Mouse (Mus musculus): Measurements from ENCODE around the gene Aspdh.

Aspdh gene

DNA sequence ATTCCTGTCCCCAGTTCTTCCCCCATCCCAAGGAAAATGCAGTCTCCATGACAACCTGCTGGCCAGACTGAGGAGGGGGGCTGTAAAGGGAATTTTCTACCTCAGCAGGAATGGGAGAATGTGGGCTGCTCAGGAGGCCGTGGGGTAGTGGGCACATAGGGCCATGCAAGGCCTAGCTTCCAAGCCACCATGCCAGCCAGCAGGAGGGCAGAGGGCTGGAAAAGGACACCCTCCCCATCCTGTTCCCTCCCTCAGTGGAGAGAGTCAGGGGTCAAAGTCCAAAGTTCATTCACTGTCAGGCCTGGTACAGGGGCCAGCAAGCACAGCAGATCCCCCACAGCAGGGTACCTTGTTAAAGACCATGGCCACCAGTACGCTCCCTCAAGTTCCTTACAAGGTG lies at the start of gene Aspdh:
Aspdh (plus strand) TSS at position 281 of the 400 bp plus-strand sequence.
- DNase-seq (ENCODE audit: low spot score) = no peak

- no peak for DNase-seq (ENCODE audit: low spot score)
Measured at GRCm38 (mm10) chr7:44427666-44428065, 37.5 kb upstream of the Aspdh start.

DNA sequence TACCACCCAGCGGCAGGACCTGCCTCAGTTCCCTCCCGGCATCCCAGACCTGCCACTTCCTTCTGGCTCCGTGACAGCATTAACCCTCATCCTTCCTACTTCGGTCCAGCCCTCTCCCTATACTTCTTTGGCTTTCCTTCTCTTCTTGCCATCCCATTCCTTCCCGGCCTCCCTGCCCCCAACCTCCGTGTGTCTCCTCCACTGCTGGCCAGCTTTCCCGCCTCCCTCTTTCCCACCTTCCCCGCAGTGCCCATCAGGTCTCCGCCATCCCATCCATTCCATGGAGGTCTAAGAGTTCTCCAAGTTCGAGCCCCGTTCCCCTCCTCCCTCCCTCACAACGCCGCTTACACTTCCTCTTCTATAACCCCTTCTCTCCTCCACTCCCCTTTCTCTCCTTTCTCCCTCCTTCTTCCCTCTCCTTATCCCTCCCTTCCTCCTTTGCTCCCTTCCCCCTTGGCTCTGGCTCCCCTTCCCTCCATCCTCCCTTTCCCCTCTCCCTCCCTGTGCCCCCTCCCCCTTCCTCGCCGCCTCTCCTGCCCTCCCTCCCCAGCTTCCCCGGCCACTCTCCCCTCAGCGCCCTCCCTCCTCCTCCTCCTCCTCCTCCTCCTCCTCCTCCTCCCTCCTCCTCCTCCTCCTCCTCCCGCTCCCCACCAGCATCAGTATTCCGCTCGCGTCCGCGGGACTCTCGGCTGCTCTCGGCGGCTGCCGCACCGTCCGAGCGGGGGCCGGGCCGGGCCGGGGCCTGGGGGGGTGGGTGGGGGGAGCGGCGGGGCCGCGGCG lies 36.8 kb upstream of the Aspdh start:
- no peak for DNase-seq (ENCODE audit: low spot score)

DNA sequence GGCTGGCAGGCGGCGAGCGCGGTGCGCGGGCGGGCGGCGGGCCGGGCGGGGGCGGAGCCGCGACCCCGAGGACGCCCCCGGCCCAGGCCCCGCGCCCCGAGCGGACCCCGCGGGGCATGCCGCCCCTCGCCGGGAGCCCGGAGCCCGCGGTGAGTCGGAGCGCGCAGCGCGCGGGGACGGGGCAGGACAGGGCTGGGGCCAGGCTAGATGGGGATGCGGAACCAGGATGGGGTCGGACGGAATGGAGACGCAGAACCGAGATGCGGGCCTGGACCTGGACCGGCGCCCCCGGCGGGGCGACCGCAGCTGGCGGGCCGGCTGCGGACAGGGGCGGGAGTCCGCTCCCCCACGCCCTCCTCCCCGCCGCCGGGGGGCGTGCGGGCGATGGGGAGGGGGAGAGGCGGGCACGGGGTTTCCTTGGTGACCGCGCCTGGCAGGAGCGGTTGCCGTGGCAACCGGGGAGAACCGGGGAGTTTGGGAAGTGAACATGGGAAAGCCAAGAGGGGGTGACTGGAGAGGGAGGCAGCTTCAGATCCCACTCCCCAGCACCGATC lies 36.1 kb upstream of the Aspdh start, which contains the start of gene Lrrc4b:
Lrrc4b (plus strand) TSS at position 51 of the 554 bp plus-strand sequence.
- DNase-seq (ENCODE audit: low spot score) = no peak

DNA sequence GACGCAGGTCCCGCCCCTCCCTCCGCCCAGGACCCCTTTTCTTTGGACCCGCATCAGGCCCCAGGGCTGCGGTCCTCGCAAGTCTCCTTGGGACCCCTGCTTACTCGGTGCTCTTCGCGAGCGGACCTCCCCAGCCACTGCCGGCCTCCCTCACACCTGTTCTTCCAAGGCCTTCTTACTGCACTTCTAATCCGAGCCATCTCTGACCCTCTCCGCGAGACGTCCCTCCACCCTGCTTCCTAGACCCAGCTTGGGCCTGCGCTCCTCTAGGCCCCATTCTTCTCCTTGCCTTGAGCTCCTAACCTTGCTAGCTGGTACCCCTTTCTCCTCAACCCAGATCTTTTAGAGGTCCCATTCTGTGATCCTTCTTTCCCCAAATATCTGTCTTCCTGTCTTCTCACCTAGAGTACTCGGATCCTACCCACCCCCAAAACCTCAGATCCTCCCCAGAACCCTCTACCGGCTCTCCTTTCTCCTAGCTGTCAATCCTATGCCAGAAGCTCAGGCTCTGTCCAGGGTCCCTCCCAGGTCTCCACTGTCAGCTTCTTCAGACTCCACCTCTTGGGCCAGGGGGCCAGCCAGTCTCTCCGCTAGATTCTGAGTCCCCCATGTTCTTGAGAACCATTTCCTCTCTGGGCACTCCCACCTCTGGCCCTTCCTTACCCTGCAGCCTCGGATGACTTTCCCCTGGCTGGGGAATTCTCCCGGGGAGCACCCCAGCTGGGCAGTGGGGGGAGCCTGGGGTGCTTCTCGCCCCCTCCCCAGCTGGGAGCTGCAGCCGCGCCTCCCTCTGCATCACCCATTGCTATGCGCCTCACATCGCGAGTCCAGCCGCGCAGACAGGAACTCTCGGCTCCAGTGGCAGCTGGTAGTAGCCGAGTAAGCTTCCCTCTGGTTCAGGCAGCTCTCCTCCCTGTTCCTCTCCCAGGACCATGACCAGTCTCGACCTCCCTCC lies 35.4 kb upstream of the Aspdh start:
- no peak for DNase-seq (ENCODE audit: low spot score)

DNA sequence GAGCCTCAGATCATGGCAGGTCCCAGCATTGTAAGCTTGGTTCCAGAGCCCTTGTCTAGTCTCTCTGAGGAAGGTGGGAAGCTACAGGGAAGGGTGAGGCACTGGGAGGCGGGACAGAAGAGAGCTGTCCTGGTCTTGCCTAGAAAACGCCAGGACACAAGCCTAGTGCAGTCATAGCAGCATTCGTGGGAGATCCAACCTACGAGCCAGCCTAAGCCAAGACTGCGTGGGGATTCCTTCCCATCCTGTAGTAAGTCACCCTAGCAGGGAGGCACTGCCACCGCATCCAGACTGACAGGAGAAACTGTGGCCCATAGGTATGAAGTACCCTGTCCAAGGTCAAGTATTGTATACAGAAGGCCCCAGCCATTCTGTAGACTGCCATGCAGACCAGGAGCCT lies 32.6 kb upstream of the Aspdh start:
- DNase-seq (ENCODE audit: low spot score) = no peak

- peak; percentile 72 for DNase-seq (ENCODE audit: low spot score)
Measured at GRCm38 (mm10) chr7:44433371-44433770, 31.8 kb upstream of the Aspdh start.

DNA sequence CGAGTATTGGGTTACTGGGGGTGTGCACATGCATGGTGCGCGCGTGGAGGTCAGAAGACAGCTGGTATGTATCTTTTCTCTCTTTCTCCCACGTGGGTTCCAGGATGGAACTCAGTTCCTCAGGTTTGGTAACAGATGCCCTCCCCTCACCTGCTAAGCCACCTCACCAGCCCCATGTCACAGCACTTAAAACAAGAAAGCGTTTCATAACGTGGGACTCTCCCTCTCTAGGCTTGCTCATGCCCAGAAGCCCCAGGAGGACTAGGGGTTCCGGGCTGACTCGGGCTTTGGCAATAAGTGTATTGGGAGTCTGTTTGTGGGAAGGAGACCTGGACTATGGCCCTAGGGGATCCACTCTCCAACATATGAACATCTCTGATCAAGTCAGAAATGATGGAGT lies 31.1 kb upstream of the Aspdh start:
- no peak for DNase-seq (ENCODE audit: low spot score)

DNA sequence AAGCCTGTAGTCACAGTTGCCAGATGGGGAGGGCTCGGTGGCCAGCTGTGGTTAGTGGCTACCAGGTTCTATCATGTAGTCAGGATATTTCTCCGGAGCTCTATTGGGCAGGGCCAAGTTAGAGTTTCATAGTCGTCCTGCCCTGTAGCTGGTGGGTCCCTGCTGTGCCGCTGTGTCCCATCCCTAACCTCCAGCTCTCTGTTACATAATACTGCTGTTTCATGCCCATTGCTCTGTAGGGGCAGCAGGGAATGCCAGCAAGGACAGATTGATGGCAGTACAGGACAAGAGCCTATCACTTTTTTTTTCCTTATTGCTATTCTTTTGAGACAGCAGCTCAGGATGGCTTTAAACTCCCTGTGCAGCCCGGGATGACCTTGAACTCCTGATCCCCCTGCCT lies 29.4 kb upstream of the Aspdh start:
- DNase-seq (ENCODE audit: low spot score) = no peak

- no peak for DNase-seq (ENCODE audit: low spot score)
Measured at GRCm38 (mm10) chr7:44436267-44436666, 28.9 kb upstream of the Aspdh start.

DNA sequence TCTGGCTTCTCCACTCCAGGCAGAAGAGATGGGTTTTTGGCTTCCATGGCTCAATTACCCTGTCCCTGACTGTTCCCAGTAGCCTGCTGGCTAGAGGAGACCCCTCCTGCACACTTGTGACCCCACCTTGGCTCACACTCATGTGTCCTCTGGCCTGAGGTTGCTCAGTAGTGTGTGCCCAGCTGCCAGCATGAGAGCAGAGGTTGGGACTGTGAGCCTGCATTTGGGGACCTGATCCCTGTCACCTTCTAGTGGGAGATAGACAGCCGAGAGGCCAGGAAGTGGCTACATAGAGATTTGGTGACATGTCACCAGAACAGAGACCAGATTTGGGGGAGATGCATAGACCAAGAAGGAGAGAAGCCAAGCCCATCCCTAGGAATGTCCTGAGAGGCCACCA lies 28.0 kb upstream of the Aspdh start:
- DNase-seq (ENCODE audit: low spot score) = no peak

DNA sequence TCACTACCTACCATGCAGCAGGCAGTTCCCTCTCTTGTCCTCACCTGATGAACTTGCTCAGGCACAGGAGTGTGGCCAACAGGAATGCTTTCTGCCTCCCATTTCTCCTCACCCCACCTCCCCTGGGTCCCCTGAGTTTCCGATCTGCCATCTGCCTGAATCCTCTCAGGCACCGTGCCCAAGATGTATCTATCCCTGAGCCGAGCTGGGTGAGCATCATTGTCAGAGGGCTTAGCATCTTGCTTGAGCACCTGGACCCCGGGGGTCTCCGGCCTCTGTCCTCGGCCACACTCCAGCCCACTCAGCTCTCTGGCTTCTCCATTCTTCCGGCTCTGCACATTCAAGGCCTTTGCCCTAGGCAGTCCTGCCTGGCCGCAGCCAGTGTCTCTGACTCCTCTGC lies 27.3 kb upstream of the Aspdh start:
- DNase-seq (ENCODE audit: low spot score) = no peak

GRCm38 (mm10) chr7:44439696-44440095 lies 25.5 kb upstream of the Aspdh start:
- DNase-seq (ENCODE audit: low spot score) = no peak

GRCm38 (mm10) chr7:44440479-44440878 lies 24.7 kb upstream of the Aspdh start:
- DNase-seq (ENCODE audit: low spot score) = no peak

GRCm38 (mm10) chr7:44441180-44441579 lies 24.0 kb upstream of the Aspdh start:
- no peak for DNase-seq (ENCODE audit: low spot score)

- DNase-seq (ENCODE audit: low spot score) = no peak
Measured at GRCm38 (mm10) chr7:44441648-44442109, 23.5 kb upstream of the Aspdh start.

- DNase-seq (ENCODE audit: low spot score) = no peak
Measured at GRCm38 (mm10) chr7:44442407-44442821, 22.8 kb upstream of the Aspdh start.

GRCm38 (mm10) chr7:44443268-44444173 lies 21.7 kb upstream of the Aspdh start:
- DNase-seq (ENCODE audit: low spot score) = no peak

- DNase-seq (ENCODE audit: low spot score) = no peak
Measured at GRCm38 (mm10) chr7:44444886-44445527, 20.2 kb upstream of the Aspdh start.

DNA sequence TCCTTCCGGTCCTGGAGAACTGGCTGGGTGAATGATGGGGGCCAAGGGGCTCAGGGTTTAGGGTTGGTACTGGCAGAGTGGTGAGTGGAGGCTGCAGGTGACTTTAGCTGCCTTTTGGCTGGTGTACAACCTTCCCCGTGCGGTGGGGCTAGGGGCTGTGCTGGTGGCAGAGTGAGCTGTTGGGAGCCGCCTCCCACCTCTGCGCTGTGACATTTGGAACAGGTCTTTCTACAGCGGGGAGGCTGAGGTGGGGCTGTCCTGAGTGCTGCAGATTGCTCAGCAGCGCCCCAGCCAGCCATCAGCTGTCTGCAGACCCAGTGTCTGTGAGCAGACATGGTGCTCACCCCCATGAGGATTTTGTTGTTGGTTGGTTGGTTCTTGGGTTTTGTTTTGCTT lies 19.7 kb upstream of the Aspdh start:
- no peak for DNase-seq (ENCODE audit: low spot score)
